Mouse (Mus musculus): ENCODE measurements around the gene Ttyh1.

The Ttyh1 gene

DNA sequence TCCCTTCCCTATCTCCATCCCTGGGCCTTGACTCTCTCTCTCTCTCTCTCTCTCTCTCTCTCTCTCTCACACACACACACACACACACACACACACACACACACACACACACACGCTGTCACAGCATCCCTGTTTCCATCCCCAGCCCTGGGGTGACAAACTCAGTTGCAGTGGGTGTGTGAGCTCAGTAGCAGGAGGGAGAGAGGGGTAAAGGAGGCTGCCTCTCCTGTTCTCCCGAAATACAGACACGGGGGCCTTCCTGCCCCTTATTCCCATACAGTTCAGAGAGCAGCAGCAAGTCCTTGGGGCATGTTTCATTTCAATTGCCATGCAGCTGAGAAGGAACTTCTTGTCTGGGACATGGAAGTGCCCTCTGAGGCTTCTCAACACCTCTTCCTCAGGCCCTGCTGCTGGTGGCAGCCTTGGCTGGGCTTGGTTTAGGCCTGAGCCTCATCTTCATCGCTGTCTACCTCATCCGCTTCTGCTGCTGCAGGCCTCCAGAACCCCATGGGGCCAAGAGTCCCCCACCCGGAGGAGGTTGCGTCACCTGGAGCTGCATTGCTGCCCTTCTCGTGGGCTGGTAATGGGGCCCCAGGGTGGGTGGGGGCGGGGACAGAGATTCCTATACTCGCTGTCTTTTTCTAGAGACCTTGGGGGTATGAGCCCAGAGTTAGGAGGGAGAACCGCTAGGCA lies 3.0 kb downstream of the Ttyh1 start:
- no peak for DNase-seq (ENCODE audit: extremely low spot score, low read depth, low spot score)

DNA sequence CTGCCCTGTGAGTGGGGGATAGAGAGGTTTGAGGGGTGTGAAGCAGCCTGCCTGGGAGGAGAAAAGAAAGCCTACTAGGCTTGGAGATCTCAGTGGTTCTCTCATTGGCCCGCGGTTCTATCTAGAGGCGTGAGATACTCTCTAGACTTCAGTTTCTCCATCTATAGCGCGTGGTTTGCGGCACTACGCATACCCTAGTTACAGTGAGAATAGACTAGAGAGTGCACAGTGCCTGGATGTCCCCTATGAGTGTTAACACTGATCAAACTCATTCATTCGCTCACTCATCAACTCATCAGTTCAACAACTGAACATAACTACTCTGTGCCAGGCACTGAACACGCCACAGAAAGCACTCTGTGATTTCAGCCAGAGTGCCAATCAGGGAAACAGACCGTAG lies 3.6 kb downstream of the Ttyh1 start:
- no peak for DNase-seq (ENCODE audit: extremely low spot score, low read depth, low spot score)

DNA sequence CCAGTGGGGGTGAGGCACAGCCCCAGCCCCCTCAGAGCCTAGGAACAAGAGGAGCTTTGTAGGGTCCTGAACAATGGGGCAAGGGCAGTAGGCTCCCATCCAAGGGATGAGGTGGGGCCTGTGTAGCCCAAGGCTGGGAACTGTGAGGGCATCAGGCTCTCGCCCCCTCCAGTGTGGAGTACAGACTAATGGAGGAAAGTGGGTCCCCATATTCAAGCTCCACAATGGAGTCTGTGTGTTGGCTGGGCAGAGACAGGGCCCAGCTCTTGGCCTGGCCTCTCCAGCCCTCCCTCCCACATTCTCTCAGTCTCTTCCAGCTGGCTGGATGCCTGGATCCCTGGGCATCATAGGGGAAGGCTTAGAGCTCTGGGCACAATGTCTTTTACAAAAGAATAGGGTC lies 4.5 kb downstream of the Ttyh1 start:
- DNase-seq (ENCODE audit: extremely low spot score, low read depth, low spot score), result no peak

DNA sequence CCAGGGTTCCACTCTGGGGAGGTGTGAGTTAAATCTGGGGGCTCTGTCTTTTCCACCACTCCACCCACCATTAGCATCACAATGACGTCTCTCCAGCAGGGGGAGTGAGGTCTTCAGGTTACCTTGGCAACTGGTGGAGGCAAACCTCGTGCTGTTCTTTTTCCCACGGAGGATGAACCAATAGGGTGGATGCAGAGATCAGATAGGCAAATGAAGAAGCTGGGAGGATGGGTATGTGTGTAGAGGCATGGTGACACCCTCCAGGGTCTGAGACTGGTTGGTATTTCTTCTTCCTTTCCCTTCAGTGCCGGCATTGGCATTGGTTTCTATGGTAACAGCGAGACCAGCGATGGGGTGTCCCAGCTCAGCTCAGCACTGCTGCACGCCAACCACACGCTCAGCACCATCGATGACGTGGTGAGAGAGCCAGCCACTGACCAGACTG lies 5.1 kb downstream of the Ttyh1 start:
- no peak for DNase-seq (ENCODE audit: extremely low spot score, low read depth, low spot score)

DNA sequence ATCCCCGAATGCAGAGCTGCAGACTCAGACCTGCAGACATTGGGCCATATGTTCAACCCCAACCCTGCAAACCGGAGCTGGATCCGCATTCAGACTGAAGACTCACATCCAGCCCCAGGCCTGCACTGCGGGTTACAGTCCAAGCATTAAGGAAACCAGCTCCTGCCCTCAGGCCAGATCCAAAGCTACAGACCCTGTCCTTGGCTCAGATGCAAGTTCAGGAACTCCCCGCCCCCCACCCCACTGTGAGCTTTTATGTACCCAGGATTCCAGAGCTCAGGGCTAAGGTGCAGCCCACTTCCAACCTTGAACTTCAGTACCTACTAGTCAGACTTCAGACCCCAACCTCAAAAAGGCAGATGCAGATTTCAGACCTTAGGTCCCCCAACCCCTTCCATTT lies 5.6 kb downstream of the Ttyh1 start:
- DNase-seq (ENCODE audit: extremely low spot score, low read depth, low spot score), result no peak

DNA sequence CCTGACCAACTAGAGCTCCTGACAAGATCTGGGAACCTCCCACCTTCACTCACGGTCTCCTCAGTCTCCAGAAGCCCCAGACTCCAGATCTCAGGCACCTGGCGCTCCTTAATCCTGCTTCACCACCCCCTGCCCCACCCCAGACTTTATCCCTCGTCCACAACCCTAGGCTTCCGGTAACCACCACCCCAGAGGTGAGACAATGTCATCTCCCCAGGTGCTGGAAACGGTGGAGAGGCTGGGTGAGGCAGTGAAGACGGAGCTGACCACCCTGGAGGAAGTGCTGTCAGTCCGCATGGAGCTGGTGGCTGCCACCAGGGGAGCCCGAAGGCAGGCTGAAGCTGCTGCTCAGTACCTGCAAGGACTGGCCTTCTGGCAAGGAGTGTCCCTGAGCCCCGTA lies 6.1 kb downstream of the Ttyh1 start:
- no peak for DNase-seq (ENCODE audit: extremely low spot score, low read depth, low spot score)

DNA sequence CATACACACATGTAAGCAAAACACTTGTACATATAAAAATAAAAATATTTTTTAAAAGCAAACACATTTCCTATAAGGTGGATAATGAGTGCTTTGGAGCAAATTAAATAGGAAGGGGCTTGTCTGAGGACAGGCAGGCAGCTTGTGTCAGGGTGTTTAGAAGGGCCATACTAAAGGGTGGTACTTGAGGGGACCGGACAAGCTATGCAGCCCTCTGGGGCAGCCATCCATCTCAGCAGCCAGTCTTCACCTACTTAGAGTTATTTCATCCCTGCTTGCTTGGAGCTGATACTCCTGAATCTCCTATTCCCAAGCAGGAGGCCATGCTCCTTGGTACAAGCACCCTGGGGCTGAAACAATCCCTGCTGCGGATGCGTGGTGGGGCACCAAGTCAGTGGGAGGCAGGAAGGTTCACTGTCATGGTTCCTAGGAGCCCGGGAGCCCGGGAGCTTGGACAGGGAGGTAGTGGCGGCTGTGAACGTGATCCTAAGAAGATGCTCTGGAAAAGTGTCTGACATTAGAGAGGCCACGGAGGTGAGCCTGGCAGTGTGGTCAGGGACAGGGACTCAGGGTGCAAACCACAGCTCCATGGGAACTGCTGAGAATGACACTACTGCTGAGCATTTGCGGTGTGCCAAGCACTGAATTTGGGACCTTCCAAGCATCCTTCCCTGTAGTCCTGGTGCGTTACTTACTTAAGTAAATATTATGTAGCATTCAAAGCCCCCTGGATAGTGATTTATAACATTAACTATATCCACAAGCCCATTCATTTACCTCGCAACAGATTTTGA lies 8.0 kb downstream of the Ttyh1 start:
- no peak for DNase-seq (ENCODE audit: extremely low spot score, low read depth, low spot score)

DNA sequence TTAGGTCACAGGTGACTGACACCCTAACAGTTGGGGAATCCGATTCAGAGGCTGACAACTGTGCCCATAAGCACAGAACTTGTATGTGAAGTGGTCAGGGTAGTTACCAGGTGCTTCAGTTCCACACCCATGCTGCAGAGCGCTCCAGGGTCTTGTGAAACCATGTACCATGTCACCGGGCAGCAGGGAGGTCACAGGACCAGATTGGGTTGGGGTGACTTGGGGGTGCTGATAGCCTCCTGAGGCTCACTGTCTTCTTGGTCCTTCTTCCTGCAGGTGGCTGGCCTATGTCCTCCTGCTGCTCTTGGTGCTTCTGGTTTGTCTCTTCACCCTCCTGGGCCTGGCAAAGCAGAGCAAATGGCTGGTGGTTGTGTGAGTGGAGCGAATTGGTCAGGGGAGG lies 8.7 kb downstream of the Ttyh1 start:
- DNase-seq (ENCODE audit: extremely low spot score, low read depth, low spot score), result no peak

DNA sequence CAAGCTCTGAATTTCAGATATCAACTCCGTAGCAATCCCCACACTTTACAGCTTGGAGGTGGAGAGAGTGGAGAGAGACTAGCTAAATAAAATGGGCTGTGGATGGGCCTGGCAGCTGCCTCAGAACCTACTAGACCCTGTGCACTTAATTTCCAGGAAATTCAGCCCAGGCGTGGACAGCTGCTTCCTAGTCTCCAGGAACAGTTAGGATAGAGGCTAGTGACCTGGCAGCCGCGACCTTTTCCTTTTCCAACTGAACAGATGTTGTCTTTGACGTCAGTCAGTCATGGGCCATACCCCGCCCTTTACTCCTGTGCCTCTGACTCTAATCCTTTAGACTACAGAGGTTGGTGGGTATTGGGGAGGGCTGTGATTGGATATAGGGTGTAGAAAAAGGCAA lies 9.7 kb downstream of the Ttyh1 start:
- DNase-seq (ENCODE audit: extremely low spot score, low read depth, low spot score), result no peak

DNA sequence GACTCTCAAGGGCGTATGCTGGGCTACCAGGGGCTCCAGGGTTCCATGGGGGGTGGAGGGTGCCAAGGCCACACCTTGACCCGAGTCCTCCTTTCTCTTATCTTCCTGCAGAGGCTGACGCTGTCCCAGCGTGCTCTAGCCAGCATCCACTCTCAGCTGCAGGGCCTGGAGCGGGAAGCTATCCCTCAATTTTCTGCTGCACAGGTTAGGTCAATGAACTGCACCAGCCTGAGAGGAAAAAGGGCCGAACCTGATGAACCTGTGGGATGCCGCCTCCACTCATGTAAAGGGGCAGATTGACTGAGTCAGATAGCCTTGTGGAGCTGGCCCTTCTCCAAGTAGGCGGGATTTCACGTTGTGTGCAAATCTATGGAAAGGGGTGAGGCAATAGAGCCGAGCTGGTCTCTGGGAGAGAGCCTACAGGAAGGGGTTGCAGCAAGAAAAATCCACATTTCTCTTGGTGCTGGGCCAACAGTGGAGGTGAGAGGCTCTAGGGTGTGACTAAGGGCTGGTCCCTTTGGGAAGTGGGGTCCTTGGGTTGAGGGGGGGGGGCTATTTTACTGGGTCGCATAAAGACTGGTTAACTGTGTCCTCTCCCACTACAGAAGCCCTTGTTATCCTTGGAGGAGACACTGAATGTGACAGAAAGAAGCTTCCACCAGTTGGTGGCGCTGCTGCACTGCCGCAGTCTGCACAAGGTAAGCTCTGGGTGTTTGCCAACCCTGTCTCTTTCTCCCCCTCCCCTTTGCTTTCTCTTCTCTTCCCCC lies 11.7 kb downstream of the Ttyh1 start:
- no peak for DNase-seq (ENCODE audit: extremely low spot score, low read depth, low spot score)

DNA sequence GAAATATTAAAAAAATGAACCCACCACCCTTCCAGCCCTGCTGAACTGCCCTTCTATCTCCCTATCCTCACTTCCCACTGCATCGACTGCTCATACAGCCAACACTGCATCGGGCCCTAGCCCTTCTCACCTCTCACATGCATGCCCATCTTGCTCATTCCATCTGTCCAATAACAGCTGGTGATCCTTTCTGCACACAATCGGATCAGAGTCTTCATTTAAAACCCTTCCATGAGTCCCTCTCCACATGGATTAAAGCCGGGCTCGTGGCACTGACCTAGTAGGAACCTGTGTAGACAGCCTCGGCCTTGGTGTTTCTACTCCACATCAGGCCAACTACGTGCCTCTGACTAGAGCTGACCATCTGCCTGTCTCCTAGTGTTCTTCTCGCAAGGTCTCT lies 12.8 kb downstream of the Ttyh1 start:
- DNase-seq (ENCODE audit: extremely low spot score, low read depth, low spot score), result no peak

DNA sequence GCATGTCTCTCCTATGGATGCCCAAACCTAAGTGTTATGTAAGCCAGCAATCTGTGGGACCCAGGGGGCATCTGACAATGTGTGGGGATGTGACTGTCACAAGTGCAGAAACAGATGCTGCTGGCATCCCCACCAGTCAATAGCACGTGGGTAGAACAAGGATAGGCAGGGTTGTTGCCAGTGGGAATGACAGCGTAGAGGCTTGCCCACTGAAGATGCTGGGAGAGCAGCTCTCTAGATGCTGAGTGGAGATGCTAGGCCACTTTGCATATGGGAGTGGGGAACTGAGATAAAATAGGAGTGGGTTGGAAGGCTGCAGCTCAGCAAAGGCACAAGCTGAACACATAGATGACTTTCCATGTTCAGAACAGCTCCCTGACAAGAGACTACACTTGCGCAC lies 13.4 kb downstream of the Ttyh1 start:
- no peak for DNase-seq (ENCODE audit: extremely low spot score, low read depth, low spot score)

DNA sequence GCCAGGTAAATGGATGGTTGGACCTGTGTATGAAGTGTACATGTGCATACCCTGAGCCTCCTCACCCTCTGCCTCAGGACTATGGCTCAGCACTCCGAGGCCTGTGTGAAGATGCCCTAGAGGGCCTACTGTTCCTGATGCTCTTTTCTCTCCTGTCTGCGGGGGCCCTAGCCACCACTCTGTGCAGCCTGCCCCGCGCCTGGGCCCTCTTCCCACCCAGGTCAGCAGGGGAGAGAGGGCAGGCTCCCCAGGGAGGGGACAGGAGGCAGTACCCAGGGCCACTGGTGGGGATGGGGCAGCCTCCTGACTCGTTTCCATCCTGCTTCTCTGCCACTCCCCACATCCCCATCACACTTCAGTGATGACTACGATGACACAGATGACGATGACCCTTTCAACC lies 13.8 kb downstream of the Ttyh1 start:
- DNase-seq (ENCODE audit: extremely low spot score, low read depth, low spot score), result no peak

DNA sequence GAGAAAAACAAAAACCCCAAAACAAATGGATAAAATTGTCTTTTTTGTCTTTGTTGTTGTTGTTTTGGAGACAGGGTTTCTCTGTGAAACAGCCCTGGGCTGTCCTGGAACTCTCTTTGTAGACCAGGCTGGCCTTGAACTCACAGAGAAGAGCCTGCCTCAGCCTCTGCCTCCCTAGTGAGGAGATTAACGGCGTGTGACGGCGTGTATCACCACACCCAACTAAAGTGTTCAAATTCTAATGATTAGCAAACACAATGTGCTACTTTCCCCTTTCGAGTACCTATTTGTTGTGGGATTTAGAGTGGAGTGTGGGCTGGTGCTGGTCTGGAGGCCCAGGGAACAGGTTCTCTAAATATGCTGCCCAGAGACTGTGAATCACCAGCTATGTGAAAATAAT lies 15.7 kb downstream of the Ttyh1 start:
- DNase-seq (ENCODE audit: extremely low spot score, low read depth, low spot score), result no peak

DNA sequence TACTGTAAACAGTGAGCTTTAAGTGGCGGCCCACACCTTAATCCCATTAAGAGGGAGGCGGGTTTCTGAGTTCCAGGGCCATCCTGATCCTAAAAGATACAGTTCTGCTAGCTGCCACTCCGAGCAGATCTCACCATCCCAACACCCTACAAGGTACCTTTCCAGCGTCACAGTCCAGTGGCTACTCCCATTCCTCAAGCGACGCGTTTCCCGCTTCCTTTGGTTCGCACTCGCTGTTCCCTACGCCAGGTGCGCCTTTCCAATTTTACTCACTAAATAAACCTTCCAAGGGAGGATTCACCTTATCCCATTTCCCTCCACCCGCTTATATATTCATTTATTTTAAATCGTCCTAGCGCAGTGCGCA lies 17.2 kb downstream of the Ttyh1 start:
- DNase-seq (ENCODE audit: extremely low spot score, low read depth, low spot score), result no peak

DNA sequence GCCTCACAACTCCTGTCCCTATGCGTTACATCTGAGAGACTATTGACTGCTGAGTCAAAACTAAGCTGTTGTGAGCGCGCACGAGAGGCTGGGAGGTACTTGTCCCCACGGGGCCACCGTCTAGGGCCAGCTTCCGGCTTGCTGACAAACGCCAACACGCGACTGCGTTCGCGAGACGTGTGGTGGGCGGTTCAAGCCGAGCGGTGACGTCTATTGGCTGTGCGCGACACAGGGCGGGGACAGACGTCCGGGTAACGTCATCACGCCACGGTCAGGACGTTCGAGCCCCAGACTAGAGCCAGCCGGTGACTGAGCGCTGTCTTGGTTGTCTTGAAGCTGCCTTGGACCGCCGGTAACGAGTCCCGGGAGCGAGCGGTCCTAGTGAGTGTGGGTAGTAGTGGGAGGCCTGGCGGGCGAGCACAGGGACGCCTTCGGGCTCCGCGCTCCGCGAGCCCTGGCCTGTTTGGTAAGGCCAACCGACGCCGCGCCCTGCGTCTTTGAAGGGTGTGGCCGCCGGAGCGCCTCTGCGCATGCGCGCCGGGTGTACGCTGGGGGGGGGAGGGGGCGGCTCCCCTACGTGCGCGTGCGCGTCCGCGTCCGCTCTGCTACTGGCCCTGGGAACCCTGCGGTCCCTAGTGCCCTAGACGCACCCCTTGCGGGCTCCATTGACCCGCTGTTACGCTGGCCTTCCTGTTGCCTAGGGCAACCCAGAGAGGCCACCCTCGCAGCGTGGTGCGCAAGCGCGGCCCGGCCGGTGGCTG lies 17.7 kb downstream of the Ttyh1 start, which contains the start of gene Leng8:
Gene Leng8 (plus strand): TSS at position 269 of the 761 bp plus-strand sequence.
- peak; percentile 92 for DNase-seq (ENCODE audit: extremely low spot score, low read depth, low spot score)

DNA sequence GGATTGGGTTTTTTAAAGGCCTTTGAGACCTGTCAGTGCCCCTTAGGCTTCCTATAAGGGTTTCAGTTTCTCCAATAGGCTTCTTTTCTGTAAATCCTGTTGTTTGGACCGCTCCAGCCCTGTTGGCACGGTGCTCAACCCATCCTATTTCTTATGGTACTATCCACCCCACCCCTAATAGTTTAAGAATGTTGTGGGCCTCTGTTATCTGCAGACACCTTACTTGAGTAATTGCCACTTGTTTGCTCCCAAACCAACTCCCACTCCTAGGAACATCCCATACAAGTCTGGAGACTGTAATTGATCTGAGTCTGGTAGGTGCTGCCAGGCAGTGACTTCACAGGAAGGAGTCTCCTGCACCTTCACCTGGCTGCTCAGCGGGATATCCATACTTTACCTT lies 18.5 kb downstream of the Ttyh1 start:
- DNase-seq (ENCODE audit: extremely low spot score, low read depth, low spot score), result no peak

DNA sequence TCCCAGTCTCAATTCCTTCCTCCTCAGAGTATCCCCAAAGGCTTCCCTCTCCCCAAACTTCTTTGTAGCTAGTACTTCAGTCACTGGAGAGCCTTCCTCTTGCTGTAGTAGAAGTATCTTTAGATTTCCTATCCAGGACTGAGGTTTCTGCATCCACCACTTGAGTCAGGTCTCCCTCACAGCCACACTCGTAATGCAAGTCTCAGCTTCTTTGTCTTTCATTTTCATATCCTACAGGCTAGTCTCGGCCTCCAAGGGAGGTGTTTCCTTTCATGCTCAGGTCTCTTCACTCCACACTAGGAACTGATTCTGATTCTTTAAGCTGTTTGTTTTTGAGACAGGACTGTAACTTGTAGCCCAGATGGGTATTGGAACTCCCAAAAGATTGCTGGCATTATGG lies 19.0 kb downstream of the Ttyh1 start:
- no peak for DNase-seq (ENCODE audit: extremely low spot score, low read depth, low spot score)

DNA sequence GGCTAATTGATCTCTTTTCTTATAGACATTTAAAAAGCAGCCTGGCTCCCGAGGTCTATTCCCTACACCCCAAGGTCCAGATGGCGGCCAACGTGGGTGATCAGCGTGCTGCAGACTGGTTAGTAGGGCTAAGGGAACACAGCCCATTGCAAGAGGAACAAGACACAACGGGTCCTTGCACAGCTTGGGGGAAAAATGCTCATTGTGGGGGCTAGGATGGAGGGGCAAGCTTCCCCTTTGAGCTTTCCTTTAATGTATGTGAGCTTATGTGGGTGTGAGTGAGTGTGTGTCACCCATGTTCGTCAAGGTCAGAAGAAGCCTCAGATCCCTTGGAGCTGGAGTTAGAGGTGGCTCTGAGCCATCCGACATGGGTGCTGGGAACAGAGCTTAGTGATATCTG lies 19.5 kb downstream of the Ttyh1 start:
- DNase-seq (ENCODE audit: extremely low spot score, low read depth, low spot score), result no peak

DNA sequence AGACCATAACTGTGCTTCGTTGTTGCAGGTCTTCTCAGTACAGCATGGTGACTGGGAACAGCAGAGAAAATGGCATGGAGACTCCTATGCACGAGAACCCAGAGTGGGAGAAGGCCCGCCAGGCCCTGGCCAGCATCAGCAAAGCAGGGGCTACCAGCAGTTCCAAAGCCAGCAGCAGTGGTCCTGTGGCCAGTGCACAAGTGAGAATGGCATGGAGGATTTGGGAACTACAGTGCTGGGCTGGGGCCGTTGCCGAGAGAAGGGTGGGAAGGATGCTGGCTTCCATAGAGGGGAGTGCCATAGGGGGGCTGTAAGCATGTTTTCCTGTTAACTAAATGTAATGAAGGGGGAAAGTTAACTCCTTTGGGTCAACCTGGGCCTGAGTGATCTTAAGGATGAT lies 20.2 kb downstream of the Ttyh1 start:
- no peak for DNase-seq (ENCODE audit: extremely low spot score, low read depth, low spot score)

DNA sequence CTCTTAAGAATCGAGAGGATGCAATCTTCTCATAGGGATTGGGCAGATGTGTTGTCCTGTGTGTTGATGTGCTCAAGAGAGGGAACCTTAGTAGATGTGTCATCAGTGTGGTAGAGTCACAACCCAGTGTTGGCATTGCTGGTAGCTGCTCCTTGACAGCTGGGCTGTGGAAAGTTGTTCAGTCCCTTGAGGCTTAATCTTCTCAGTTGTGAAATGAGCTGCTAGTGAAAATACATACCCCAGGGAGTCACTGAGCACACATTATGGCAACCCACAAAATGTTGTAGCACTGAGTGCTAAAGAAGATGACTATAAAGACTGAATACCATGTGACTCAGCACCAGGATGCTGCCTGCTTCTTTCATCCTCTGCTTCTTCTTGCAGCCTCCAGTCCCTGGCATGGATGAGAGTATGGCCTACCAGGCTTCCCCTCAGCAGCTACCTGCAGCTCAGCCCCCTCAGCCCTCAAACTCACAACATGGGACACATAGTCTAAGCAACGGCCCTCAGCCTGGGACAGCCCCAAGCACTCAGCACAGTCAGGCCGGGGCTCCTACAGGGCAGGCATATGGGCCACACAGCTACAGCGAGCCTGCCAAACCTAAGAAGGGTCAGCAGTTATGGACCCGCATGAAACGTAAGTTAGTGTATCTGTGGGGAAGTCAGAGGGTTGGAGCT lies 22.6 kb downstream of the Ttyh1 start:
- no peak for DNase-seq (ENCODE audit: extremely low spot score, low read depth, low spot score)
